Mouse (Mus musculus) liver, adult 2 months (tissue): Measurements from ENCODE around the gene Senp3.

ENCODE experiments used
- CTCF ChIP-seq: fragments of 200-500 bp; IDR thresholded peaks from 2 replicates; pipeline ENCODE4 v1.5.1; 2011; ENCODE audit warnings: low read depth, low read length, control low read depth
- POLR2A ChIP-seq: fragments of 200-500 bp; IDR thresholded peaks from 2 replicates; pipeline ENCODE4 v1.6.1; 2011; ENCODE audit warnings: low read length, control low read depth; ENCODE audit not compliant: insufficient read depth; ENCODE audit errors: extremely low read depth

GRCm38 (mm10) chr11:69692863-69693262 lies 11.0 kb upstream of the Senp3 start:
- TF ChIP-seq POLR2A: no peak
- TF ChIP-seq CTCF: no peak
